In genomic region chr12:20228321-20228999, GRCm38 (mm10) we compare ENCODE assay signal across 8 mouse cellular contexts.
DNase-seq lines count a peak whose midpoint lies in the region; ATAC-seq and TF ChIP-seq lines count a peak whose summit lies in the region.
"Not testable (repeated sequence)": the region's sequence is repeated elsewhere in the genome, so short reads cannot be mapped to it uniquely, and the experiment has no call there.

No protein-coding gene starts in this region.

- not testable (repeated sequence) for H3K4me3 ChIP-seq in bone marrow macrophage, adult 2 months (ENCODE audit: insufficient read depth, low read length); forebrain, embryonic 14.5 days (ENCODE audit: low read depth, low read length); hindbrain, embryonic 12.5 days; kidney, embryonic 15.5 days (replicated peaks); liver, adult 2 months (ENCODE audit: insufficient read depth, low read depth, low read length); midbrain, embryonic 11.5 days (ENCODE audit: low read depth, low read length)

- TF ChIP-seq POLR2A in bone marrow macrophage, adult 2 months (IDR thresholded peaks at IDR 0.05; ENCODE audit: borderline replicate concordance, low read depth, low read length); liver, adult 2 months (IDR thresholded peaks at IDR 0.05; ENCODE audit: extremely low read depth, insufficient read depth, low read length): not testable (repeated sequence)

- H3K9me3 ChIP-seq in forebrain, embryonic 14.5 days (replicated peaks; ENCODE audit: control insufficient read depth, low read length), result peaks cover 65% of the 10 kb centered on the region
- H3K9me3 ChIP-seq in hindbrain, embryonic 12.5 days (replicated peaks), result peaks cover 77% of the 10 kb centered on the region
- H3K9me3 ChIP-seq in kidney, embryonic 15.5 days (replicated peaks), result peaks cover 70% of the 10 kb centered on the region
- H3K9me3 ChIP-seq in midbrain, embryonic 11.5 days (ENCODE audit: control insufficient read depth, low read length), result peaks cover 69% of the 10 kb centered on the region

- WGBS in forebrain, embryonic 14.5 days, result 71% methylated on average over 21 of the region's 21 CpGs
- 65% methylated on average over 21 of the region's 21 CpGs for WGBS in hindbrain, embryonic 12.5 days
- WGBS in kidney, embryonic 15.5 days, result 70% methylated on average over 21 of the region's 21 CpGs
- WGBS in liver, adult 2 months, result 67% methylated on average over 21 of the region's 21 CpGs
- WGBS in midbrain, embryonic 11.5 days, result 70% methylated on average over 21 of the region's 21 CpGs

- not testable (repeated sequence) for H3K27me3 ChIP-seq in forebrain, embryonic 14.5 days (replicated peaks; ENCODE audit: control insufficient read depth, insufficient read depth, low read length); splenic B cell, adult 2 months (ENCODE audit: control insufficient read depth, insufficient read depth, low read length, poor library complexity, severe bottlenecking)
- peaks cover 20% of the 10 kb centered on the region for H3K27me3 ChIP-seq in hindbrain, embryonic 12.5 days
- peaks cover 14% of the 10 kb centered on the region for H3K27me3 ChIP-seq in kidney, embryonic 15.5 days
- peaks cover 17% of the 10 kb centered on the region; the same call in 1 of the 2 replicates for H3K27me3 ChIP-seq in liver, adult 2 months (ENCODE audit: control insufficient read depth, insufficient read depth, low read length)
- H3K27me3 ChIP-seq in midbrain, embryonic 11.5 days (ENCODE audit: control insufficient read depth, insufficient read depth, low read length), result peaks cover 14% of the 10 kb centered on the region

- not testable (repeated sequence) for ATAC-seq in forebrain, embryonic 14.5 days
- 0 out of 2 replicates have a peak, but pooled peaks have one; percentile 20 for ATAC-seq in hindbrain, embryonic 12.5 days (ENCODE audit: low FRiP score)
- ATAC-seq in kidney, embryonic 15.5 days (replicated peaks; ENCODE audit: low FRiP score), result peak; percentile 38; the same call in 1 of the 2 replicates
- 0 out of 2 replicates have a peak, but pooled peaks have one; percentile 19 for ATAC-seq in midbrain, embryonic 11.5 days (ENCODE audit: low FRiP score)

- not testable (repeated sequence) for H3K27ac ChIP-seq in bone marrow macrophage, adult 2 months (ENCODE audit: insufficient read depth, low read depth, low read length); forebrain, embryonic 14.5 days (ENCODE audit: low read depth, low read length); hindbrain, embryonic 12.5 days; kidney, embryonic 15.5 days; liver, adult 2 months (replicated peaks; ENCODE audit: insufficient read depth, low read depth, low read length); midbrain, embryonic 11.5 days (ENCODE audit: low read depth, low read length)

- TF ChIP-seq CTCF in bone marrow macrophage, adult 2 months (IDR thresholded peaks at IDR 0.05; ENCODE audit: low read depth, low read length), result 0 out of 2 replicates have a peak, but pooled peaks have one; percentile 8
- not testable (repeated sequence) for TF ChIP-seq CTCF in liver, adult 2 months (IDR thresholded peaks at IDR 0.05; ENCODE audit: low read depth, low read length)

- peak; percentile 0 for DNase-seq in forebrain, embryonic 14.5 days (ENCODE audit: low spot score)
- peak; percentile 0 for DNase-seq in liver, adult 2 months (ENCODE audit: extremely low read depth, low read depth, low spot score)
- peak; percentile 84 for DNase-seq in midbrain, embryonic 11.5 days (ENCODE audit: low spot score, missing footprints)
- peak; percentile 7 for DNase-seq in splenic B cell, adult 2 months (ENCODE audit: low read depth, low spot score)
- DNase-seq in yolk sac, embryonic 10.5 days (ENCODE audit: low spot score), result peak; percentile 21

- H3K4me1 ChIP-seq in bone marrow macrophage, adult 2 months (ENCODE audit: control insufficient read depth, insufficient read depth, low read length); forebrain, embryonic 14.5 days (ENCODE audit: control insufficient read depth, insufficient read depth, low read length); hindbrain, embryonic 12.5 days; kidney, embryonic 15.5 days; liver, adult 2 months (ENCODE audit: control insufficient read depth, insufficient read depth, low read length); midbrain, embryonic 11.5 days (ENCODE audit: control insufficient read depth, insufficient read depth, low read length): not testable (repeated sequence)

- H3K36me3 ChIP-seq in forebrain, embryonic 14.5 days (ENCODE audit: control insufficient read depth, insufficient read depth, low read length); liver, adult 2 months (ENCODE audit: control insufficient read depth, insufficient read depth, low read length); midbrain, embryonic 11.5 days (ENCODE audit: control insufficient read depth, insufficient read depth, low read length); splenic B cell, adult 2 months (ENCODE audit: control insufficient read depth, insufficient read depth, low read length, poor library complexity, severe bottlenecking): not testable (repeated sequence)
- H3K36me3 ChIP-seq in hindbrain, embryonic 12.5 days, result peaks cover 14% of the 10 kb centered on the region; the same call in 1 of the 2 replicates
- H3K36me3 ChIP-seq in kidney, embryonic 15.5 days, result peaks cover 35% of the 10 kb centered on the region

- H3K4me2 ChIP-seq in forebrain, embryonic 14.5 days (ENCODE audit: low read length); hindbrain, embryonic 12.5 days (replicated peaks); kidney, embryonic 15.5 days; midbrain, embryonic 11.5 days: not testable (repeated sequence)

- H3K9ac ChIP-seq in forebrain, embryonic 14.5 days (ENCODE audit: low read length); hindbrain, embryonic 12.5 days; kidney, embryonic 15.5 days; liver, adult 2 months (ENCODE audit: low read depth, low read length); midbrain, embryonic 11.5 days (ENCODE audit: low read length): not testable (repeated sequence)

- H3K79me2 ChIP-seq in liver, adult 2 months (ENCODE audit: control insufficient read depth, insufficient read depth, low read length), result not testable (repeated sequence)

Comparison
In these comparisons a context has a peak if more than half of its experiments do, and no peak if none do; other contexts are left out.
1. DNase-seq: peak in every context shown above with its lines; median percentile 84 in midbrain, embryonic 11.5 days; 21 in yolk sac, embryonic 10.5 days; 7 in splenic B cell, adult 2 months; 0 in forebrain, embryonic 14.5 days; 0 in liver, adult 2 months.